Mouse (Mus musculus): ENCODE data around the gene Tor2a.

Gene Tor2a

DNA sequence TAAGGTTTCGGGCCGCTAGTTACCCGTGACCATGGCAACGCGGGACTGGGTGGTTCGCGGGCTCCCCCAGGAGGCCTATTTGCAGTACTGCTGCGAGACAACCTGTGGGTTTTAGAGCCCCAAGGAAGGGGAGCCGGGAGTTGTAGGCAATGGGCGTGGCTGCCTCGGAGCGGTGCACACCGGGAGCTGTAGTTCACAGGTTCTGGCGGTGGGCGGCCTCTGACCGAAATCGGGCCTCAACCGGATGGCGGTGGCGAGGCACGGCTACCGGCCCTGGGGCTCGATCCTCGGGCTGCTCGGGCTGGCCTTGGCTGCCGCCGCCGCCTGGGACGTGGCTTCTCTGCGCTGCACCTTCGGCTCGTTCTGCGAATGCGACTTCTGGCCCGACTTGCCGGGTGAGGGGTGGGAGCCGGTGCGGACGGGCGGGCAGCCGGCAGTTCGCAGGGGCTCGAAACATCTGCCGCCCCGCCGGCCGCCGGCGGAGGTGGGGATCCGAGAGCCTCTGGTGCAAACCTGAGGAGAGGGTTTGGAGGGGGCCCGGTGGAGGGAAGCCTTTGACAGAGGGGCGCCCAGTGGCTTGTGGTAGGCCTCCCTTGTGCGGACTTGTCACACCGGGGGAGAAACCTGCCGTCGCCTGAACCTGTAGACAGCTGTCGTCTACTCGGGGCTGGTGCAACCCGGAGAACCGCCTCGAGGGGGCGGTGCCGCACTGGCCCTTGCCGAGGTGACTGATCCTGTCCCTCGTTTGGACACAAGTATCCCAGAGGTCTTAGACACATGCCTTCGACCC, at the start of gene Tor2a:
TSS of gene Tor2a (plus strand) at position 179 of the 790 bp plus-strand sequence.
- peak; percentile 98 for DNase-seq

DNA sequence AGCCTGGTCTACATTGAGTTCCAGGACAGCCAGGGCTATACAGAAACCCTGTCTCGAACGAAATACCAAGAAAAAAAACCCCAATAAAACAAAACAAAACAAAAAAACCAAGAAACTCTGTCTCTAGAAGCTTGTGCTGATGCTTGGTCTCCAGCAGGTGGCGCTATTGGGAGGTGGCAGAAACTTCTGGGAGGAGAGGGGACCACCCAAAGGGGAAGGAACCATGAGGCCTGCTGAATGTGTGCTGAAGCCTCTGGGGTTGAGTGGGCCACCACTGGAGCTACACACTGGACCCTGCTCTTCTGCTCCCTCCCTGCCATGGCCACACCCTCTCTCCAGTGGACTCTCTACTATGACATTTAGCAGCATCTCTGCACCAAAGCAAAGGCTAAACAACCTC, 48.4 kb upstream of the Tor2a start:
- DNase-seq, result peak; percentile 81 to 84

DNA sequence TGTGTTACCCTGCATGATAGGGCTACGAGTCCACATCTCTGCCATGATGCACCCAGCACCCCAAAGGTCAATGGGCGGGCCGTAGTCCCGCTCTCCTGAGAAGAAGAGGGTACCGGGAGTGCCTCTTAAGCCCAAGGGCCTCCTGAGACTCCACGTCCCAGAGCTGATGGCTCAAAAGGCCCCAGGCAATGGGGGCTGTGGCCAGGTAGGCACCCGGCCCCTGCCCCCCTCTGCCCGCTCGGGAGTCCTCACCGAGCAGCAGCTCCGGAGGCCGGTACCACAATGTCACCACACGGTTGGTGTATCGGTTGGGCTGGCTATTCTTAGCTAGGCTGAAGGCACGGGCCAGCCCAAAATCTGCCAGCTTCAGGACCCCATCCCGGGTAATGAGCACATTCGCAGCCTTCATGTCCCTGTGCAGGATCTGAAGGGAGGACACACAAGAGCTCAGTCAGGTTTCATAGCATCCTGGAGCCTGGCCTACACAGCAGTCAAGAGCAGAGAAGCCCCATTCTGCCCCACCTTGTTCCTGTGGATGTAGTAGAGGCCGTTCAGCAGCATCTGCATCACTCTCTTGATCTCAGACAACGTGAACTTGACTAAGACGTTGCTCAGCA, 47.4 kb upstream of the Tor2a start:
- no peak for DNase-seq

DNA sequence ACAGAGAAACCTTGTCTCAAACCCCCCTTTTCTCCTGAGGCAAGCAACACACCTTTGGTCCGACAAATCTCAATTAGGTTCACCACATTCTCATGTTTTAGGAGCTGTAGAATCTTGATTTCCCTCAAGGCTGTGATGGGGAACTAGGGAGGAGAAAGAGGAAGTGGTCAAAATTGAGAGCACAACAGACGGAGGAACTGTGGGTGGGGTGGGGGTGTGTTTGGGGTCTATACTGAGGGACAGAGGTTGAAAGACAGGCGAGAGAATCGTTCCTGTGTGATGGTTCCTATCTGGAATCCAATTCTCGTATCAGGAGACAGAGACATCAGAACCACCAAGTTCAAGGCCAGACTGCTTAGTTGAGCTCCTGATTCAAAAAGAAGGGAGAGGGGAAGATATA, 46.6 kb upstream of the Tor2a start:
- DNase-seq, result no peak

DNA sequence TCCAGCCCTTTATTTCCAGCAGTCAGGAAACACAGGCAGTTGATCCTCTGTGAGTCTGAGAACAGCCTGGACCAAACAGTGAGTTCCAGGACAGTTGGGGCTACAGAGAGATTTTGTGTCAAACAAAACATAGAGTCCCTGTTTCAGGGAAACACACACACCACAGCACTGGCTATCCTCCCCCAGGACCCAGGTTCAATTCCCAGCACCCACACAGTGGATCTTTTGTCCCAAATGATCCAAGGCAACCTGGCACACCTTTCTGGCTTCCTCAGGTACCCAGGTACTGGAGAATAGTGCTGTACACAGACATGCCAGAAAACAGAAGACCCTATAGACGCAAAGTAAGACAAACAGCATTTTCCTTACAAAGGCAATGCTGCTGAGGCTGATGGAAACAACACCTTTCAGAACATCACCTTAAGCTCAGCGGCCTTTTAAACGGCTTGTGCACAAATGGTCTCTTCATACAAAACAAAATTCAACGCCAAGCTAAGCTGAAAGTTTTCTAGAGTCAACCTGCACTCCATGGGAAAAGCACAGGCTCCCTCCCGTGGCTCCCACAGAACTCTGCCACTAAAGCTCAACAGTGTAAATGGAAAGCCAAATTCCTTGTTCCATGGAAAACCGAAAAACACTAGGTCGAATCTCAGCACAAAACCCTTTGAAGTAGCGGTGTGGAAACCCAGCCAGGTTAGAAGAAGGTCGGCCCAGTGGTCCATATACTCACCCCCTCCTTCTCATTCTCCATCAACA, 45.6 kb upstream of the Tor2a start:
- peak in 1 of 2 experiments; percentile 33 for DNase-seq

DNA sequence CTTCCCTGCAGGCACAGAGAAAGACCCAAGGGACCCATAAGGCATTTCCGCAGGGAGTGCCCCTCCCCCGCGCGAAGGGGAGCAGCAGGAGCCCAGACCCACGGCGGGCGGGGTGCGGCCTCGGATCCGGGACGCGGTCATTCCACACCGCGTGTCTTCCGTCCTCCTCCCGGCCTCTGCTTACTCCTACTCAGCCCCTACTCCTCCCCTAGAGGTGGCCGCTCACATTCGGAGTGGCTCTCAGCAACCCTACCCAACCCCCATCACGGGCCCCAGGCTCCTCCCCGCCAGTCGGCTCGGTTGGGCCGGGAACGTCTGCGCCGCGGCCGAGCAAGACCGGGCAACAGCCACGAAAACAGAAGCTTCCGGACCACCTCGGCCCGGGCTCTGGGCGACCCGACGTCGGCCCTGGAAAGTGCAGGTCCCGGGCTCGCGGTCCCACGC, 44.9 kb upstream of the Tor2a start:
- DNase-seq, result peak; percentile 78 to 88

DNA sequence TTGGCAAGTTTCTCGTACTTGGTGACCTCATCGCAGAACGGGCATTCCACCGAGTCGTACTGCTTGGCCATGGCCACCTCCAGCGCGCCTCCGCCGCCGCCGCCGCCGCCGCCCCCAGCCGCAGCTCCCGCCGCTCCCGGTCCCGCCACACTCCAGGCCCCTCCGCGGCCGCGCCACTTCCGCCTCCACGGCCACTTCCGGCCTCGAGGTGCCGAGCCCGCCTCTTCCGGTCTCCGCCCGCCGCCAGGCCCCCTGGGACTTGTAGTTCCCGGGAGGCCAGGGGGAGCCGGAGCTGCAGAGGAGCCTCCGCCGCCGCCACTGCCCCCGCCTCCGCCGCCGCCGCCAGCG, 44.5 kb upstream of the Tor2a start:
- peak; percentile 95 to 98 for DNase-seq

DNA sequence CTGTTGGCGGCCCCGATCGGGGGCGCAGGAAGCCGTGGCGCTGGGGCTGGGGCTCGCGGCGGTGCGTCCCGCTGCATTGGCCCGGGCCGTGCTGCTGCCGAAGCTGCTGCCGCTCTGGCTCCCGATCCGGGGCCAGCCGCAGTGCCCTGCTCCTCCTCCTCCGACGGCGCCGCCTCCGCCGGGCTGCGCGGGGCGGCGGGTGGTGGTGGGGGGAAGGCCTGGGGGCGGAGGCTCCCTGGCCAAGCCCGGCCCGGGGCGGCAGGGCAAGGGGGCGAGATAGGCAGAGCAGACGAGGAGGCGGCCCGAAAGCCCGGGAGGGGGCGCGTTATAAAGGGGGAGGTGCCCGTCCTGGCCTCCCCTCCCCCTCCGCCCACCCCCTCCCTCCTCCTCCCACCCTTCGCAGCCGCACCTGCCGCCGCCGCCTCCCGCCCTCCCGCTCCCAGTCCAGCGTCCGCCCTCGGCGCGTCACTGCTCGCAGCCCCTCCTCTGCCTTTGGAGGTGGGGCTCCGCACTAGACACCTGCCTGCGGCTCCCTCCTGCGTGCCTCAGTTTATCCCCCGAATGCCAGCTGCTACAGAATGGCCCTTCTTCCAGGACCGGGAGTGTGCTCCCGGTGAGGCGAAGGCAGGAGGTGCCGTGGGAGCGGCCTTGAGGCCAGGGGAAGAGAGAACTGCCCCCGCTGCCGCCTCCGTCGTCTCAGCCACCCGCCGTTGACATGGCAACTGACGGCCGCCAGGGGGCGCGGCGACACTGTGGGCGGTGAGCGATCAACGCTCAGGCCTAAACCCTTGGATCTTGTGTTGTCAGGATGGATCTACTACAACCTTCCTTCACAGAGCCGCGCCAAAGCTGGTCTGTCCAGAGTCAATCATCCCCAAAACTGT, 43.9 kb upstream of the Tor2a start, which contains the start of gene Cdk9:
TSS of gene Cdk9 (minus strand) at position 143 of the 884 bp plus-strand sequence.
- DNase-seq, result peak; percentile 94 to 96

DNA sequence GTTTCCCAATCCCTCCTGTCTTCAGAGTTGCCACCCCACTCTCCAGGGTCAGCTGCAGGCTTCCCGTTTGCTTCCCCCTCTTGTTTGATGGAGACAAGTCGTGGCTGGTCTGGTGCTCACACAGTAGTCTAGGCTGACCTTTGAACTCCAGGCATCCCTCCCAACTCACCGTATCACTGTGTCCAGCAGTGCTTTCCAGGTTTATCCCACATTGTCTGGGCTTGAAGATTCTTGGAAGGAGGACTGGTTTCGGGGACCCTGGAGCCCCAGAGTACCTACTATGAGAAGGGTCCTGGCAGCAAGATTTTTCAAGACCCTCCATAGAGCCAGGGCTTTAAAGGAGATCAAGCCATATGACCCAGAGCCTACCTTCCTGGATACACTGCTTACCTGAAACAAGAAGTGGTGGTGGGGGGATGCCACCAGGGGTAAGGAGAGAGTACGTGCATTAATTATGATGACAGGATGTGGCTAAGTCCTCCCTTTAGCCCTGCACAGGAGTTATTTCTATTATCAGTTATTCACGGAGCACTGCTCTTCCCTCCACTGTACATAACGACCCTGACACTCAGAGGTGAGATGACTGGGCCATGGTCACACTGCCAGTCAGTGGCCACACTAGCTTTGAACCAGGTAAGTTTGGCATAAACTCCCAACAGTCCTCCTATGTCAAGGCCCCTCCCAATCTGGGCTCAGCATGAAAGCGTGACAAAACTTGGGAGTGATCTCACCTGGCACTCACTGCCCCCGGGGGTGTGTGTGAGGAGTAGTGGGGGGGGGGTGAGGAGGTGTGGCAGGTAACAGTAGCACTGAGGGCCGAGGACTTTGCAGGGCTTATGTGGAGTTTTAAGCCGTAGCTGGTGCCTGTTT, 42.7 kb upstream of the Tor2a start:
- DNase-seq, result no peak

DNA sequence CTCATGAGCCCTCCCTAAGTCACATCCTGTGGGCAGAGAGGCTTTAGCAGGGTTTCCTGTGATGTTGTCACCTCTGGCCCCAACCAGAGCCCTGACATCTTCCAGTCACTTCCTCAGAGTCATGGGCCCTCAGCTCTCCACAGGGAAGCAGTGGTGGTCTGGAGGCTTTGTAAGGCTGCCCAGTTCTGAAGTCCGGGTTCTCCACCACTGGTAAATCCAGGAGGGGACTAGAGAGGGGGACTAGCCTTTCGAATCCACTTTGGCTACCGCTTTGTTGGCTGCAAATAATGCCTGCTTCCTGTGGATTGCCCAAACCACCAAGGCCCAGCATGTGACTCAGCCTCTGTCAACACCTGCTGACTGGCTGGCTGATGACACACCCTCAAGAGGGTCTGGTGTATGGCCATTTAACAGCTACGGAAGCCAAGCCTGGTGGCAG, 42.0 kb upstream of the Tor2a start:
- DNase-seq, result peak in 1 of 2 experiments; percentile 53

DNA sequence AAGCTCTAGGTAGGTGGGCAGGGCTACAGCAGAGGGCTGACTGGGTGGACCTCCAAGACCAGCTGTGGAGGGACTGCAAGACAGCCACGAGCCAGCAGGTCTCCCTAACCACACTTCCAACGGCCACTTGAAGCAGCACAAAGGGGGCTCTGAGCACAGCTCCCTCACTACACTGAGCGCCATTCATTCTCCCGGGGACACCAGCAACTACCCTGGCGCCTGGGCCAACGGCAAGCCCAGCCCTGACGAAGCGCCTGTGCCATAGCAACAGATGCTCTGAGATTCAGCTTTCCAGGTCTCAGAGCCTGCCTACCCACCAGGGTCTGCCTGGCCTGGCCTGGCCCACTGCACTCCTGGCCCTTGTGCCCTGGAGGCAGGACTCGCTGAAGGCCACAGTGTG, 38.3 kb upstream of the Tor2a start:
- no peak for DNase-seq

DNA sequence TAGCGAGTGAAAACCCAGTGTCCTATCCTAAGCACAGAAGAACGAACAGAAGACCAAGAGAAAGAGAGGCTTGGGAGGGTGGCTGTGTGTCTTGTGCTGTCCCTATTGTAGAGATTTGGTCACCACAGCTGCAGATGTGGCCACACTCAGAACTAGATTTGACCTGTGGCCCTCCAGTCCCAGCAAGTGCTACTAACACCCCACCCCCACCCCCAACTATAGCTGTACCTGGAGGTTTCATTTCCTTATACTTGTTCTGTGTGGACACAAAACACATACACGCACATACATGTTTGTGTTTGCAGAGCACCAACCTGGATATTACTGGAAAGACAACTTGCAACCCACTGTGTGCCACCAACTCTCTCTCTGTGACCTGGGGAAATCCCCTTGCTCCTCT, 37.0 kb upstream of the Tor2a start:
- DNase-seq, result no peak

DNA sequence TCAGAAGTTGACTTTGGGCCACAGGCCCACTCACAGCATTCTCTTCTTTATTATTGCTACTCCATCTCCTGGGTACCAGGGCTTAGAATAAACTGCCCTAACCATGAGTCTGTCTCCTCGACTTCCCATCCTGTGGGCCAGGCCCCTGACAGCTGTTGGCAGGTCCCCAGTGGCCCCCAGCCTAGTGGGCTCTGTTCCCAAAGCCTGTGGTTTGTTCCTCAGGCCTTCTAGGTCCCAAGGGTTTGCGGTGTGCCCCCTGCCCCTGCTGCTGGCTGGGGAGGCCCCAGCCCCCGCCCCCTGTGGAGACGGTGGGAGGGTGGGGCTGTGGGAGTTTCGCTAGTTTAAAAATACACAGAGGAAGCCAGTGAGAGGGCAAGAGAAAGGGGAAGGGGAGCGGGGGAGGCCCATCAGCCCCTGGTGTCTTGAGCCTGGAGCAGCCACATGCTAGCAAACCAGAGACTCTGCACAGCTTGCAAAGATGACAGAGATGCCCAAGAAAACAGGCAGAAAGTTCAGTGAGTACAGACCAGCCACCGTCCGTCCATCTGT, 36.3 kb upstream of the Tor2a start, which contains the start of gene Sh2d3c:
TSS of gene Sh2d3c (plus strand) at position 375 of the 549 bp plus-strand sequence.
- DNase-seq, result peak; percentile 74 to 79

DNA sequence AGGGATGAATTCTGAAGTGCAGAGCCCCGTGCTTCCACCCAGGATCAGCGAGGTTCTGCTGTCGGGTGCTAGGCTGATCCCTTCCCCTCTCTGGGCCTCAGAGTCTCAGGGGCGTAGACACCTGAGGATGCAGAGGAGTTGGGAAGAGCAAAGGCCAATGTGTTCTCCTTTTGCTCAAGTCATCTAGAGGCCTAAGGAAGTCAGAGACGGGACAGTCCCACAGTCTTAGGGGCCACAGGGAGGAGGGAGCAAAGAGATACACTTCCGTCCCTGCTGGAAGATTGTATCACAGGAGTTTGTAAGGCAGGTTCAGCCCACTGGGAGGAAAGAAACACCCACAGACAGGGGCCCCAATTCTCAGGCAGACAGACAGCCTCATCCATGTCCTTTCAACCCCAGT, 35.0 kb upstream of the Tor2a start:
- no peak for DNase-seq

DNA sequence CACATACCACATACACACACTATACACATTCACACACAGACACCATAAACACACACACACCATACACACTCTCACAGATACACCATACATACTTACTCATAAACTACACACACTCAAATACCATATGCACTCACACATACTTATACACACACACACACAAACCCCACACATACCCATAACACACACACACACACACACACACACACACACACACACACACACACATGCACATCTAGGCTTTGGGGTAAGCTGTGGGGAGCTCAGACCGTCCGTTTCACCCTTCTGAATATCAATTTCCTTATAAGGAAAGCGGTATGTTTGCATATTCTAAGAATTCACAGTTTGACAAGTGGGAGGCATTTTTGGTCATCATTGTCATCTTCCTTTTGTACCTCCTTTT, 34.5 kb upstream of the Tor2a start:
- no peak for DNase-seq

DNA sequence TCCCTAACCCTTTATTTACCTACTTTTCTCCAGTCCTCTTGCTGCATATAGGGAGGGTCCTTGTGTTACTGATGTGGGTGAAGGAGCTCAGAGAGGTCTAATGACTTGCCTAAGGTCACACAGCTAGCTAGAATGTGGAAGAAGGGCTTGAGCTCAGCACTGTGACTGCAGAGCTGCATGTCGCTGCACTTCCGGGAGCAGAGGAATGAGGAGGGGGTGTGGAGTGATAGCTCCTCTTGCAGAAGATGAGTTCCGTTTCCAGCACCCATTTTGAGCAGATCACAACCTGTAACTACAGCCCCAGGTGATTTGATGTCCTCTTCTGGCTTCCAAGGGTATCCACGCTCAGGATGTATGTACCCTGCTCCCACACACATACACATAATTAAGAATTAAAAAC, 32.9 kb upstream of the Tor2a start:
- no peak for DNase-seq

DNA sequence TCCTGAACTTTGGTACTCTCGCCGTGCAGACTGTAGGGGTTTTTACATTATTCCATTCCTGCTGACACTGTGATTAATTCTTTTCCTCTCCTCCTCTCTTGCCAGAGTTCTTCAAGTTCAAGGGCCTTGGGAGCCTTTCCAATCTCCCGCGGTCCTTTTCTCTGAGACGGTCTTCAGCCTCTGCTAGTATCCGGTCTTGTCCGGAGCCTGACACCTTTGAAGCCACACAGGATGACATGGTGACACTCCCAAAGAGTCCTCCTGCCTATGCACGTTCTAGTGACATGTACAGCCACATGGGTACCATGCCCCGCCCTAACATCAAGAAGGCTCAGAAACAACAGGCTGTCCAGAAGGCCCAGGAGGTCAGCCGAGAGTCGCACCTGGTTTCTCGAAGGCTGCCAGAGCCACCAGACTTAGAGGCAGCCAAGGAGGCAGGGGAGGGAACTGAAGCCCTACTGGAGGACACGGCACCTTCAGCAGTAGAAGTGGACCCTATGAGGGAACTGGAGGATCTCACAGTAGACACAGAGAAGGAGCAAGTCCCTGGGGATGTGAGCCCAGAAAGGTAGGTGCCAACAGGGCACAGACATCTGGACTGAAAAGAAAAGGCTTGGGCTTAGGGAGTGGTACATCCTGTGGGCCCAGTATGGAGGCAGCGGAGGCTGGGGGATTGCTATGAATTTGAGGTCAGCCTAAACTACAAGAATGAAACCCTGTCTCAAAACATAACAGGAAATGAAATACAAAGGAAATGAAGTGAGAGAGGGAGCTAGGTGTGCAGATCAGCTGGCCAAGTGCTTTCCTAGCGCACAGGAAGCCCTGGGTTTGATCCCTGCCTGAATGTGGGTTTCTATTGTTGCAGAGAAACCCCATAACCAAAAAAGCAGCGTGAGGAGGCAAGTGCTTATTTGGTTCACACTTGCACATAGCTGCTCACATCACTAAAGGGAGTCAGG, 31.9 kb upstream of the Tor2a start:
- peak; percentile 67 to 74 for DNase-seq

DNA sequence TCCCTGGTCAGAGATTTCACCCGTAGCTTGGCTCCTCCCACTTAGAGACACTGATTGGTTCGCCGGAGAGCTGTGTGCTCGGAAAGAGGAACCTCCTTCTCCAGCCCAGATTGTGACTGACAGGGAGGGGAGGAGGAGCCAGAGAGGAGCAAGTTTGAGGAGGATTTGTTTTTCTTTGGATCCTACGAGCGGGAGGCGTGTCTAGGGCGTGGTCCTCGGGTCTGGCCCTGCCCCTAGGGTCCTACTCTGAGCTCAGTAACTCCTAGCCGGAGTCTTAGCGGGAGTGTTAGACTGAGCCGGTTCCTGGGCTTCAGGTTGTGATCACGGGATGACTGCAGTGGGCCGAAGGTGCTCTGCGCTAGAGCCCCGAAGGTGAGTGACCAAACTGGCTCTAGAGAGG, 29.6 kb upstream of the Tor2a start:
- DNase-seq, result peak; percentile 95 to 96

DNA sequence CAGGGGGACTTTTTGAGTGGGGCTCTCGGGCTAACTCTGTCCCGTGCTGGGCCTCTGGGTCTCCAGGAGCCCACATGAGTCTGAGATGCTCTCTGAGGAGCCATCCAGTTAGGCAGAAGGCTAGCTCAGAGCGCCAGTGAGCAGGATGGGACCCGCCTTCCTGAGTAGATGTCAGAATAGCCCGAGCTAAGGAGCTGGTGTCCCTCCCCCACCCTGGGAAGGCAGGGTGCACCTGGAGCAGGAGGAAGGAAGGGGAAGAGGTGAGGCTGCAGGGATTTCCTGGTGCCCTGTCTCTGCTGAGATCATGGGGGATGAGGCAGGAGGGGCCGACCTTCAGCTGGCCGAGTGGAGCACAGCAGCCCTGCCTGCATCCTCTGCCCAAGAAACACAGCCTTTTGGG, 28.6 kb upstream of the Tor2a start:
- DNase-seq, result peak; percentile 69 to 79

DNA sequence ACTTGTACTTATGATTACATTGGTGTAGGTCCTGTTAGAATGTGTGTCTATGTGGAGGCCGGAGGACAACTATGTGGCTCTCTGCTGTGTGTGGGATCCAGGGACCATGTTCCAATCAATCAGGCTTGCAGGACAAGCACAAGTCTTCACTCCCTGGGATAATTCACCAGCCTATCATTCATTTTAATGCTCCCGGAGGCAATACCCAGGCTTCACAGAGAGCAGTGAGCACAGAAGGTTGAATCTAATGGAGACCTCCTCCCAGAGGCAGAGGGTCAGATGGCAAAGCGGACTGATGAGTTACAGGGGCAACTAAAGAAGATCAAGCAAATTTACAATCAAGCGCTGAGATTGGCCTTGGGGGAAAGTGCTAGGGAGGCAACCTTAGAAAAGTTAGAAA, 27.5 kb upstream of the Tor2a start:
- DNase-seq, result no peak

Data from kidney, postnatal 4 days (tissue).